Mouse (Mus musculus) cerebellum, adult 11 months (tissue): ENCODE measurements around the gene Vapb.

Experiments used
- DNase-seq: peaks from one replicate; pipeline ENCODE4 v3.0.0; 2022

The Vapb gene

GRCm38 (mm10) chr2:173794531-173795510 lies 57.5 kb downstream of the Vapb start:
- no peak for DNase-seq

GRCm38 (mm10) chr2:173795801-173796673 lies 58.7 kb downstream of the Vapb start:
- DNase-seq: no peak

DNA sequence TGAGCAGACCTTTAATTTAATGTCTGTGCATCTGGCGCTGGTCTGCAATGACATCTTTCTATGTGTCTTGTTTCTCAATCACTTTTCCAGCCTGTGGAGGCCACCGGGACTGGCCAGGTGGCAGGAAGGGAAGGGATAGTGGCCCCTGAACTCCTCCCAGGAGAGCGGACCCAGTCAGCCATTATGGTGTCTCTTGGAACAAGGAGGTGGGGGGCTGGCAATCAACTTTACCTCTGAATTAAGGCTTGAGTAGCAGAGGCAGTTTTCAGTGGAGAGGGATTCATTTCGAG lies 59.3 kb downstream of the Vapb start:
- no peak for DNase-seq

GRCm38 (mm10) chr2:173799513-173799912 lies 62.2 kb downstream of the Vapb start:
- no peak for DNase-seq

- no peak for DNase-seq
Measured at GRCm38 (mm10) chr2:173800566-173800965, 63.3 kb downstream of the Vapb start.

DNA sequence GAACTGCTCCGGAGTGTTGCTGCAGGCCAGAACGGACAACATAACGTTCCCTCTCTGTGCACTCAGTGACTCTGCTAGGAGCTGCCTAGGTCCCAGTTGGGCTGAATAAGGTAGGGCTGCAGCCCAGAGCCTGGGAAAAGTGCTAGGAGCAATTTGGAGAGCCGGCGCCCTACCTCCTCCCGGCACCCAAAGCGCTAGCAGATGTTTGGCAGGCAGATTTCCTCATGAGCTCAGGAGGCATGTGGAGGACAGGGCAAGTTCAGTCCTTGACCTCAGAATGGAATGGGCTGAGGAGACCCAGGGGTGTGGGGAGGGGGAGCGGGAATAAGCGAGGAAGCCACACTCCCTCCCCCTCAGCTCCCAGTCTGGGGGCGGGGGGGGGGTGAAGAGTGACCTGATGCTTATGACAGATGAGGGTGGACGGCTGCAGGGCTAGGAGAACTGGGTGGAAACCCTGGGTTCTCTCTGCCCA lies 64.1 kb downstream of the Vapb start:
- no peak for DNase-seq

DNA sequence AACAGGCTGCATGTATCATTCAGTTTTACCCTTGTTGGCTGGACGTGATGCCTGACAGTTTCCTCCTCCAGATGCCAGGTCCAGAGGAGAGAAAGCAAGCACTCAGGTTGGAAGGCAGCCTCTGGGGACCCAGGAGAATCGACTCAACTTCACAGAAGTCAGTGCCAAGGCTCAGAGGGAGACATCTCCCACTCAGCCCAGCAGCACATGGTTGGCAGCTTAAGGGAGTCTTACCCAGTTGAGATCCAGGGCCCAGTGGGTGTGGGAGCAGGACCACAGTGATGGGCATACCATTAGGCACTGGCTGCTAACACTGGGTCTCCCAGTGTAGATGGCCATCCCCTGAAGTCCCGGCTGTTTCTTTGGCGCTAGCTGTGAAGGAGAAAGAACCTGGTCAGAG lies 64.9 kb downstream of the Vapb start:
- no peak for DNase-seq

DNA sequence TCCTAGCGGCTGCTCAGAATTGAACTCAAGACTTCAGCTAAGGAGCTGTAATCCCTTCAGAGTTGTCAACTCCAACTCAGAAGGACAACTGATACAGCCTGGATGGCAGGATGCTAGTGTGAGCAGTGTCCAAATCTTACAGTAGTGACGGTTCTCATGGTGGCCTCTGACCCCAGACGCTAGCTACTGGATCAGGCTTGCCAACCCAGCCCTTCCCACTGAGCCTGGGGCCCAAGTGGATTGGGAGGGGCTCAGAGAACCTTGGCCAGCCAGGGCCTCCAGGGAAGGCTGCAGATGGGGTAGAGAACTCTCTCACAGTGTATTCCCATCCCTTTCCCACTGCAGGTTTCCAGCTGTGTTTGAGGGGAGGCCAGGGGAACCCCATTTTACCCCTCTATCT lies 65.6 kb downstream of the Vapb start:
- DNase-seq: no peak

DNA sequence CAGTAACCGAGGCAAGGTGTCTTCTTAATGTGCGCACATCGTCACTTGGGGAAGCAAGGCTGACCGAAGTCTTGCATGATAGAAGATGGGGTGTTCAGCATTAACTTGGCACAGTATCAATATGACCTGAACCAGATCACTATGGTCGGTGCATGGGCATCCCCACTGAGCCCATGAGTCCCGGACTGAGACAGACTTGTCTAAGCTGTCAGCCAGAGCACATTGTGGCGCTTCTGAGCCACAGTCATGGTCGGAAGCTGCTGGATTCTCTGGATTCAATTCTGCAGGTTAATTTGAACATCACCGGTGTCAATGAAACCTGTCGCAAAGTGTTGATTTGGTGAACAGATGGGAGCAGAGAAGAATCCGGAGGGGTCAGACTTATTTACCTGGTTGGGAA lies 66.5 kb downstream of the Vapb start:
- DNase-seq: no peak

GRCm38 (mm10) chr2:173806621-173807020 lies 69.3 kb downstream of the Vapb start:
- DNase-seq: no peak

DNA sequence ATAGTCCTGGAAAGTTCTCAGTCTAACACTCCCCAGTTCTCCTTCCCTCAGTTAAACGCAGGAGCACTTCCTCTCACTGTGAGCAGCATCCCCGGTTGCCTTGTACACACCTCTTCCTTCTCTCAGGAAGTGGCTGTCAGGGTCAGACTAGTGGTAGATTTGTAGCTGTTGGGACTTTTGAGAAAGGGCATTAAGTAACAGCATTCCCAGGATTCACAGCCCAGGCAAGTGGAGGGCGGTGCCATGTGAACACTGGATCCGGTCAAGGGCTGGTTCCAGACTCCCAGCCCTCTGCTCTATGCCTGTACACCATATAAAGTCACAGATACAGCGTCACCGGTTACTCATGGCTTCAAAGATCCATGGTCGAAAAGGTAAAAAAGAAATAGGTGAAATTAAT lies 71.6 kb downstream of the Vapb start:
- no peak for DNase-seq

GRCm38 (mm10) chr2:173810036-173810850 lies 72.9 kb downstream of the Vapb start:
- no peak for DNase-seq

GRCm38 (mm10) chr2:173810851-173811130 lies 73.5 kb downstream of the Vapb start:
- no peak for DNase-seq

GRCm38 (mm10) chr2:173811850-173812249 lies 74.5 kb downstream of the Vapb start:
- DNase-seq: no peak

DNA sequence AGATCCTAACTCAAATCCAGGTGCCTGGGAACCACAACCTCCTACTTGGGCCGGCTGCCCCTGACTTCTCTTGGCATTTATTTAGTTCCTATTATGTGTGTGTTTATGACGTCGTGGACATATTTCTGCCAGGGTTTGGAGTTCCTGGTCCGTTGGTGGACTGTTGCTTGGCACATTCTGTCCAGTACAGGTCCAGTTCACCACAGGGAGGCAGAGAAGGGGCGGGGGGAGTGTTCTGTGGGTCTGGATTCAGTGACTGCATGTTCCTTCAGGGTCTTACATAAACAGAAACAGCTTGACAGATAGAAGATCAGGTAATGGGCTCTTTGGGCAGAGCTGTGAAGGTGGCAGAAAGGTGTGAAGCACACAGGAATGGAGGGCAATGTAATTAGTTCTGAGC lies 75.8 kb downstream of the Vapb start:
- DNase-seq: no peak

DNA sequence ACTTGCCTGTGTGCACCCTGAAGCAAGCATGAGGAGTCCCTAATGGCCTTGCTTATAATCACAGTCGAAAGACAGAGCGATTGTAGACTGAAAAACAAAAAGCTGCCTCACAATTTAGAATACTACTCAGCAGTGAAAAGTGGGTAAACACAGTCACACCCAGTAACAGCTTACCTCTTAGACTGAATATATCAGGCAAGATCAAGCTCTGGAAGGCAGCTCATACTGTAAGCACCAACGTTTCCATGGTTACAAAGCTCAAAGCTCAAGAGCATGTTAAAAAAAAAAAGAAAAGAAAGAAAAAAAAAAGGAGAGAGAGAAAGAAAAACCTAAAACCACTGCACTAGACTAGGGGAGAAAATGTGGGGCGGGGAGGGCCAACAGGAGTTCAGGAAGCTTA lies 89.0 kb downstream of the Vapb start:
- no peak for DNase-seq

- DNase-seq: no peak
Measured at GRCm38 (mm10) chr2:173827228-173827627, 89.9 kb downstream of the Vapb start.

- no peak for DNase-seq
Measured at GRCm38 (mm10) chr2:173828134-173828533, 90.8 kb downstream of the Vapb start.

- no peak for DNase-seq
Measured at GRCm38 (mm10) chr2:173832828-173833492, 95.6 kb downstream of the Vapb start.
